Mouse (Mus musculus): Measurements from ENCODE around the gene Higd1c.

The Higd1c gene

DNA sequence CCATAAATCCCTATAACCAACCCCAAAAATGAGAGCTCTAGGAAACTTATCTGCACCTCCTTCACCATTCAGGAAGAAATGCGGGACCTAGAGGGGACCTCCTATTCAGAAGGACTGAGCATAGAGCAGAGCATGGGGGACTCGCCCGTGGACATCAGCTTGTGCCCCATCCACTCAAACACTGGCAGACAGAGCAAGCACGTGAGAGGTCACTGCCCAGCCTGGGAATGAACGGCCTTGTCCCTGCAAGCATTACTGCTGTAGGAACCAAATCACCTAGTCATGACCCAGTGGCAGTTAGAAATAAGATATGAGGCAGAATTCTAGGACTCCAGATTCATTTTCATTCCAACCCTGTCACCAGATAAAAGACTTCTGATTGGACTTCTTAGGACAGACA is 47.4 kb downstream of the Higd1c start:
- no peak for DNase-seq

DNA sequence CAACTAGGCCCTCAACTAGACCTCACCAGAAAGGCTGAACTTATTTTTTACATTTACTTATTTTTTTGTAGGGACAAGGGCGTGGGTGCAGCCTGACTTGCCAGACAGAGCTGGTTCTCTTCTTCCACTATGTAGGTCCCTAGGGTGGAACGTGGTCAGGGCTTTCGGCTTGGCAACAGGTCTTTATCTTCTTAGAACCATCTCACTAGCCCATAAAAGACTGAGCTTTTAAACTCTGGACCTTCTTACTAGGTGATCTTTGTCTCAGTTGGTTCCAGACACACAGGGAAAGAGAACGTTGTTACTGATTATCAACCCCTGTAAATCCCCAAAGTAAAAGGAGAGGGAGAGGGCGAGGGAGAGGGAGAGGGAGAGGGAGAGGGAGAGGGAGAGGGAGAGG is 49.0 kb downstream of the Higd1c start:
- no peak for DNase-seq

DNA sequence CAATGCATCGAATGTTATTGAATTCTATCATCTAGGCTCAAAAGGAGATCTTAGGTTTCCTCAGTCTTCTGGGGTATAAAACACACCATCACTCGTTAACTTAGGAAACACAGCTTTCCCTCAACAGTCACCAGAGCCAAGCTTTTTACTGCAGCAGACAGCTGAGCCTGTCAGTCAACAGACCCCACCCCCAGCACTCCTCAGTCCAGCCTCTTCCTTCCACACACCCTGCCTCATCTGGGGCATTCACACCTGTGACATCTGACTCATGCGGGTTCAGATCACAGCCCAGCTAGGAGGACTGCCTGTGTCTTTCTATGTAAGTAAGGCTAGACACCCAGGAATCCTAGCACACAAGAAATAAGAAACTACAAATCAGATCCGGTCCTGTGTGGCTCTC is 49.7 kb downstream of the Higd1c start:
- no peak for DNase-seq

DNA sequence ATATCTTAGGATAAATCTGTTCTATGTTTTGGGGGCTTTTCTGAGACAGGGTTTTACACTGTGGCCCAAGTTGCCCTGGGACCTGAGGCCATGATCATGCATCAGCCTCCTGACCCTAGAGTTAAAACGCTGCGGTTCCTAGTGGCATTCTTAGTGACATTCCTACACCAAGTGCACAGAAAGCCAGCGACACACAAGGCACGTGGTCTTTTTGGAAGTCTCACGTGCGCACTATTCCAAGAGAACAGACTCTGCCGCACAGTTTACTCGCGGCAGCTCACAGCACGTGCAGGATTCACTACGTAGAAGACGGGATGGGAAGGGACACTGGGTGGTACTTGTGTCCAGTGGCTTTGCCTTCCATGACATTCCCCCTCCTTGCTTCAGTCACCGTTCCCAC is 50.6 kb downstream of the Higd1c start:
- DNase-seq, result no peak

DNA sequence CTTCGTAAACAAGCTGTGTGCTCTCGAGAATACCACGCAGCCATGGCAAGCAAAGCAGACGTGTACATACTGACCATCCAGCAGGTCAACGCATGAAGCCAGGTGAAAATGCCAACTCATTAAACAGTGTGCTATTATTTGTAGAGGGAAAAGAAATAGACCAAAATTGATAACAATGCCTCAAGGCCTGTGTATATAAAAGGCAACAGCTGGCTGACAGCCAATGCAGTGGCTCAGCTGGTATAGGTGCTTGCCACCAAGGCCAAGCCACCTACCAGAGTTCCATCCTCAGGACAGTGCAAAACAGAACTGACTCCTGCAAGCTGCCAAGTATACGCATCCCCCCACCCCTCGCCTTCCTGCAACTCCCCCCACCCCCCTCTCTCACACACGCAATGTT is 51.3 kb downstream of the Higd1c start:
- DNase-seq, result no peak

DNA sequence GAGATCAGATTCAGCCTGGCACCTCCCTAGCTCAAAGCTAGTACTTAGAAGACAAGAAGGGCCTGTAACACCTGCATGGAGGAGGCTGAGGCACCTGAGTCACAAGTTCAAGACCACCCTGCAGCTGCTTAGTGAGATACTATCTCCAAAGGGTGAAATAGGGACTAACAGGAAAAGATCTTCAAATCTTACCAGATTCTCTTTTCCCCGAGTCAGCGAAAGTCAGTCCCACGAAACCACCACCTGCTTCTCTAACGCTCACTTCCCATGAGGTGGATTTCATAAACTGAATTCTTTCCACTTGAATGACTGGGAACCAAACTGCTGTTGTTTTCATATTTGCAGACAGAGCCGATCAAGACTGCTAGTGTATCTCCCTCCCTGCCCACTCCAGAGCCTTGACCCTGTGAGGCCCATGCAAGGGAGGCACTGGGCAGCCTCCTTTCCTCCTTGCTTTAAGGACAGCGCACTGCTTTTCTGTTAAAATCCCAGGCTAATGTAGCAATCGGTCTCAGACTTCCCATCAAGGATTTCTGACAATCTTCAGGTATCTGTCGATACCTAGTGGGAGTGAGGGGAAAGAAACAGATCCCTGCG is 53.6 kb downstream of the Higd1c start:
- DNase-seq, result no peak

DNA sequence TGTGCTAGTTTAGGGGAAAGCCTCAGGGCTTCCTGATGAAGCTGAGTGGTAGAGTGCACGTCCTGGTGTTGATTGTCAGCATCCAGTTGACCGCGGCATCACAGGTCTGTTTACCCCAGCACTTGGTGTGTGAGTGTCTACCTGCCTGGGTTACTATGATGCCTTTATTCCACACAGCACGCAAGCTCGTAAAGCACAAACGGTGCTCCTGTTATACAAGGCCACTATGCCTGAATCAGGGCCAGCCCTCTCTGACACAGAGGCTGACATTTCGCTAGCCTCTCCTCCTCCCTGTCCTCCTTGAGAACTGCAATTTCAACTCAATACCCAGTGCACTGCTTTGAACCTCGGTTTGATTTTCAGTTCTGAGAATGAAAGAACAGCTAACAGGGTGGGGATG is 55.0 kb downstream of the Higd1c start:
- no peak for DNase-seq

DNA sequence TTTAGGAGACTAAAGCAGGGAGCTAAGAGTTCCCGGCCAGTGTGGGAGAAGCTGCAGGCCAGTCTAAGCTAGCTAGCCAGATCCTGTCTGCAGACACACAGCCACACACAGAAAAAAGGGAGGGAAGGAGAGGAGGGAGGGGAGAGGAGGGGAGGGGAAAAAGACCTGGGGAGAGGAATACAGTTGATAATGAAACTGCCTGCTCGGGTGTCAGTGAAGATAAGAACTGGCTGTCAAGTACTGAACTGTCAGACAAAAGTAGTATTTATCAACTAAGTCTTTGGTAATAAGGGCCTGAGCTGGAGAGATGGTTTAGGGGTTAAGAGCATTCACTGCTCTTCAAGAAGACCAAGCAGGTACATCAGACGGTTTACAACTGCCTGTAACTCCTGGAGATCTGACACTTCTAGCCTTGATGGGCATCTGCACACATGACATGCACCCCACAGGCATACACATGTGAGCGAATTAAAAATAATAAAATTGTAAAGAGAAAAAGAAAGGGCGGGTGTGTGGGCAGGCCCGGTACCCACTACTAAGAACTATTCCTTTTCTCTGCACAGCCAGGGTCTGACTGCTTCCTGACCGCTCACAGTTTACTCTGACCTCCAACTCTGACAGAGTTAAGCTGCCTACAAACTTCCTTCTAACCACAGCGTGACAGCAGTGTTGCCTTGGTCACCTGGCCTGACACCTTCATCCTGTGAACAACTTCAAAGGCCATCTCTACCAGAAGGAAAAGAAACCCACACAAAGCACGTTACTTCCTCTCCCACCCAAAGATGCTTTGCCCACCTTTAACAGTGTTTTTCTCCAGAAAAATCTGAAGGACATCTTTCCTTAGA is 55.8 kb downstream of the Higd1c start:
- no peak for DNase-seq

DNA sequence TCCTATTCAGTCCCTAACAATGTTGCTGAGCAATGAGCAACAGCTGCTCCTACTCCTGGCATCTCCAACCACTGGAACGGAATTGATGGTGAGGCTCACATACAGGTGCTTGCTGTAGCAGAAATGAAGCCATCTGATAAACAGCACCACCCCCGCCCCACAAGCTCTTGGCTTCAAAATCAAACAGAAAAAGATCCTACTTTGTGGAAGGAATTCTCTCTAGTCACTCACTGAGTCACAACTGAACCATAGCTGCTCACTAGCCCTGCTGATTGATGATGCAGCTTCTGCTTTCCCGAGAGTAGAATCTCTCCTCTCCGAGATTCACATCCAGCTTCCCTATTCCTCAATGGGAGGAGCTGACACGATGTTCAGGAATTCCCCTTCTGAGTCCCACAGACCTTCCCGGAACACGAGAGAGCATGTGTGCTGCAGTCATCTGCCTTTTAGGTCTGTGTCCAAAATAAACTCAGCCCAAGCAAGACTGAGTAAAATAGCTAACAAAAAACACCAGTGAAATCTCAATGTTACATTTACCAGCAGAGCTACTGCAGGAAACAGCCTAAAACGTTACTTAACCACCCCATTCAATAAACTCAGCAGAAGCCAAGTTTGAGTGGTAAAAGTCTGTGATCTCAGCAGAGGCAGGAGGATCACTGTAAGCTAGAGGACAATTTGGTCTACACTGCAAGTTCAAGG is 56.9 kb downstream of the Higd1c start:
- no peak for DNase-seq

DNA sequence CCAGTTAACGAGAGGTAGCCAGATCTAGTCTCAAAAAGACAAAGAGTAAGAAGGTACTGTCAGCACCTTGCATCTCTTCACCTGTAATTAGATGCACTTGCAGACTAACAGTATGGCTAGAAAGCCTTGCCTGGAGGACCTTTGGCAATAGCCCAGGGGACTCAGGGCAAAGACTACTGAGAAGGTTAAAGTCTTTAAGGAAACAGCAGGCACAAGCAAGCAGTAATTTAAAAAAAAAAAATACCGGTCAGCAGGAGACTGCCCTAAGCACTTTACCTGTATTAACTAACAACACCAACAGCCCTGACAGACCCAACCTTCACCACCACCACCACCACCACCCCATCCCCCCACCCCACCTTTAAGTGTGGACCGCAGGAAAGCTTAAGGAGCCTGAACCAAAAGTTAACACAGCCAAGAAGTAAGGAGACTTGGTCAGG is 57.4 kb downstream of the Higd1c start, which contains the start of gene Gm5475:
Gene Gm5475, plus strand, starts transcription at position 390 of the 440 bp plus-strand sequence.
- peak; percentile 85 for DNase-seq

DNA sequence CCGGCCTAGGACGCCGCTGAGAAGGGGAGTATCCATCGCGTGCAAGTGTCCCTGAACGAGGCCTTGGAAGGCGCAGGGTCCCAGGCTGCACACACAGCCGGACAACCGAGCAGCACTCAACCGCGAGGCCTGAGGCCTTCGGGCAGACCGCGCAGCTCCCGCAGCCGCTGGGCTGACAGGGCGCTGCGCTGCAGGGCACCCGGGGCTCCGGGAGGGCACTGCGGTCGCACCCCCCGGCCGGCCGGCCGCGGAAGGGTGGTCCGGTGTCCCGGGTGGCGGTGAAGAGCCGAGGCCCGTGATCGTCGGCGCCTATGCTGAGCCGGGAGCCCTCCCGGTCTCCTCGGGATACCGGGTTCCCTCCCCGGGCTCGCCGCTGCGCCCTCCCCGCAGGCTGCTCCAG is 58.1 kb downstream of the Higd1c start:
- DNase-seq, result no peak

DNA sequence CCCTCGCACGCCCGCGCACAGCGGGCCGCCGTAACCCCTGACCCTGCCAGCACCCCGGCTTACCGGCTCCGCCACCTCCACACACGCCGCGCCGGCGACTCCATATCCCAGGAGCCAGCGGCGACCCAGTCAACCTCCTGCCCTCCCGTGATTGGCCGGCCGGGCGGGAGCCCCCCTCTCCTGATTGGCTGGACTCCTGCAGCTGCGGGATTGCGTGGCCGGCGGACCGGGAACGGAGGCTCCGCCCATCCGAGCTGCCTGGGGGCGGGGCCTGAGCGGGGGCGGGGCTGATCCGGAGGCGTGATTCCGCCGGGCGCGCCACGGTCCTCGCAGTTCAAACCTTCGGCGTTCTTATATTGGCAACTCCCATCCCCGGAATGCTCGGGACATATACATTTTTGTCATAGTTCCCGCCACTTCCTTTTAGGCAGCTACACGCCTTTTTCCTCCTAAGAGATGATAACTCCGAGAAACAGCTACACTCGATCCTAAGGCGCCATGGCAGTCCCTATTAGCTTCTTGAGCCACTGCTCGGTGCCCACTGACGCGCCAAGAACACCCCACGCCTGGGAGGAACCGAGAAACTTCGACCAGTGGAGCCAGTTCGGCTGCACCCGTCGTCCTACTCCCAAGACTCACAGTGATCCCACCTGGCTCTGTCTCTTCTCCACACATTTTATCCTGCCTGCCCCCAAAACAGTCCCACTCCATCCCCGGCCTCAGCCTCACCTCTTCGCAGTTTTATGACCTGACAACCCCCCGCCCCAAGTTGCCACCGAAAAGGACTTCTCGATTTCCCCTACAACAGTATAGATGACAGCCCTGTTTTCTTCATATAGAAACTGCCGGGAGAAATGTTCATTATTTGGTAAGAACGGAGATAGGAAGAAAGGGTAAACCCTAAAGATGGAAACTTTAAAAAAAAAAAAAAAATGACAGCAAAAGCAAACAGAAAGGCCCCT is 58.8 kb downstream of the Higd1c start:
- DNase-seq, result peak; percentile 98

DNA sequence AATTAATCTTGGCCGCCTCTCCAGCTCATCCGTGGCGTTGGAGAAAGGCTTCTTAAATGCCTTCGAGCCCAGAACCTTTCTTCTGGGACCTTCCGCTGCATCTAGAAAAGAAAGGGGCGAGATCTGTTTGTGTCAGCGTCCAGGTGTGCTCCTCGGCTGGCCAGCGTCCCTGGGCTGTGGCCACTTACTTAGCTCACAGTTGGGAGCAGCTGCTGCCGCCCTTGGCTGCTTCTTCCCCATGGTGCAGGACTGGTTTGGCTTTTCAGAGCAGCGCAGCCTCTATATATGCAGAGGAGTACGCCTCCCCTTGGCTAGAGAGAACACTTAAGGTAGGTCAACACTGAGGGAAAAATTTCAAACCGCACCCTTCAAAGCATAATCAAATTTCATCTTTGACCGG is 59.6 kb downstream of the Higd1c start:
- peak; percentile 65 for DNase-seq

DNA sequence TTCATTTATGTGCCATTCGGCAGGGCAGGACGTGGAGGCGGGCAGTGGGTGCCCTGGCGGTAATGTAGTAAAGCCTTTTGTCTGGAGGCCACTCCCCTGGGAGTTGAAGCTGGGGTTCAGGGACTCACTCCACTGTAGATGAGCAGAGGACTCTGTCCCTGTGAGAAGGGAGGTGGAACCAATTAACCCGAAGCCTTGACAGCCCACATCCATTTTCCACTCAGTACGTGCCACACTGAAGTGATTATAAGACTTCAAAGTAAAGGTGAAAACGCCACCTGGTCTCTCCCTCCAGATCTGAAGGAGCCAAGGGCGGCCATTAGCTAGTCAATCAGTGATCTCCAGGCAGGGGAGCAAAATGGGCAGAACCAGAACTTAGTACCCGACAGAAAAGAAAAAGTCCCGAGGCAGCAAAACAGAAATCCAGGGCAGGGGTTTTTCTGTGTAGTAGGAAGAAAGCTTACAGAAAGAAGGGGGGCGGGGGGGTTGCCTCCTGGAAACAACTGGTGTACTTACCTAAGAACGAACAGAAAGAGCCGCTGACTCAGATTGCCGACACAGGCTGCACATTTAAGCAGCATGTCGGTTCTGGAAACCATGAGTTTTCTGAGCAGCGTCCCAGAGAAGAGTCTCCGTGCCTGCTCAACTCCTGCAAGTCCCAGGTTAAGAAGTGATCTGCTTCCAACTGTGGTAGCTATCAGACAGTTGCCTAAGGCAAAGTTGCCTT is 60.2 kb downstream of the Higd1c start, which contains the start of gene Slc11a2:
Gene Slc11a2, minus strand, starts transcription at position 677 of the 727 bp plus-strand sequence.
- peak; percentile 70 for DNase-seq

DNA sequence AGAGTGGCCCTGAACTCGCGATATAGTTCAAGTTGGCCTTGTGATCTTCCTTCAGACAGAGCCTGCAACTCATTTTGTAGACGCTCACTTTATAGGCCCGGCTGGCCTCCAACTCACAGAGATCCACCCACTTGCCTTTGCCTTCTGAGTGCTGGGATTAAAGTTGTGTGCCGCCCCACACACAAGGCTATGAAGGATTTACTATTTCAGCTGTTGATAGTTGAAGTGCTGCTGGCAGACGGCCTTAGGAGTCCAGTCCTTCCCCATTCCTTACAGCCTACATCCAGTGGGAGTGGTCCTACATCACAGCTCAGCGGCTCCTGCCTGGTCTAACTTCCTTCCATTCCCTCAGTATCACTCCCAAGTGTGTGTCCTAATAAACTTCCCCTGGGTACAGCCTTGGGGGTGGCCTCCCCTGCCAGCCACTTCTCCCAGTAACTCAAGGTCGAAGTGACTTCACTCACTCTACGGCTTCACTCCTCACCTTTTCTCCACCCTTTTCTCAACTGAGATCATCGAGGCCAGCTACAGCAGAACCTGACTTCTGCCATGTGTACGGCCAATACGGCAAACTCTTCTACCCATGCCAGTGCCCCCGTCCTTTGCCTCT is 64.1 kb downstream of the Higd1c start:
- peak; percentile 51 for DNase-seq

DNA sequence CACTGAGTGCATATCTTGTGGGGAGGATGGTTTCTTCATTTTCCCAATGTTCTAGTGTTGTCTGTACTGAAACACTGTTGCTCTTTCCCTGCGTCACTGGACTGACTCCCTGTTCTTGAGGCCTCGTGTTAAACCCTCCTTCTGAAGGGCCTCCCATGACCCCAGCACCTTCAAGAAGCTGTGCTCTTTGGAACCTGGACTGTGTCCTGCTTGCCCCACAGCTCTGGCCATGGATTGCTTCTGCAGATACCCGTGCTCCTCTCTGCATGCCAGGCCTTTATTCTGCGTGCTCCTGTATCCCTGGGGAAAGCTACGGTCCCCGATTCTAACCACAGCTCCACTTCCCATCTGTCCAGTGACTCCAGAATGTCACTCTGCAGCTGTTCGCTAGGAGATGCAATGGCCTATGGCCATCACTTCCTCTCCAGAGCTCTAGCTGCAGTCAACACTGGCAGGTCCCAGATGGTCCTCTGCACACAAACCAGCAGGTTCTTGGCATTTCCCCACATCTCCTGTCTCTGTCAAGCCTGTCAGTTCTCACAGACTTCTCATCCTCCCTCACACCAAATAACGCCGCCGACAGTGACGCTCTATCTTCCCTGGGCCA is 65.7 kb downstream of the Higd1c start:
- DNase-seq, result peak; percentile 58

DNA sequence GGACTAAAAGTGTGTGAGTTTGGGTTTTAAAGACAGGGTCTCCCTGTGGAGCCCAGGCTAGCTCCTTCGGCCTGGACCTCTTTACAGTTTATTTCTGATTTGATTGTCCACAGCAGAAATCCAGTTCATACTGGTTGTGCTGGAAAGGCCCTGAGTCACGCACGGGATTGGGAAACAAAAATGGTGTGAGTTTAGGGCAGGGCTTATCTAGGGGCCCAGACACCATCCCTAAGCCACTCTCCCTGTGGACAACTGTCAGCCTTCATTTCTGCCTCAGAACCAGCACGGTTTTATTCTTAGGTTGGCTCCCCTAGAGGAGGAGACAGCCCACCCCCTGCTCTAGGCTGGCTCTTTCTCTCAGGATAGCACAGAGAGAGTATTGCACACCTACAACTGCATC is 68.9 kb downstream of the Higd1c start:
- no peak for DNase-seq
